Comparison of ENCODE assay signal across 36 mouse cellular contexts in genomic region chr10:87014391-87014965, GRCm38 (mm10). TPM values are rescaled to one million over a fixed set of nuclear protein-coding genes. Genes with fewer than 3 reads are reported as not detected.
A peak's percentile ranks its signal among the peaks of the same experiment; 100 is the strongest.
DNase-seq lines count a peak whose midpoint lies in the region; ATAC-seq lines count a peak whose summit lies in the region.
"Had no signal": no experiment of that assay in that cellular context is flagged by ENCODE, and none has a peak within 500 bp of the region (broad histone marks: within the 10 kb centered on the region; RNA-seq: fewer than 3 reads in every experiment).

No protein-coding gene starts in this region.

- H3K9ac ChIP-seq in kidney, embryonic 16.5 days (replicated peaks; ENCODE audit: low read length) = no peak overlapping the region
- no peak overlapping the region for H3K9ac ChIP-seq in lung, embryonic 15.5 days
- H3K9ac ChIP-seq: embryonic facial prominence, embryonic 15.5 days; forebrain, embryonic 12.5 days; forebrain, postnatal 0 days; heart, embryonic 15.5 days; limb, embryonic 12.5 days; liver, embryonic 13.5 days; neural tube, embryonic 15.5 days had no signal

- no peak overlapping the region for H3K4me3 ChIP-seq in kidney, embryonic 16.5 days (ENCODE audit: low read length)
- H3K4me3 ChIP-seq in lung, embryonic 15.5 days = no peak overlapping the region
- H3K4me3 ChIP-seq: embryonic facial prominence, embryonic 10.5 days; embryonic facial prominence, embryonic 15.5 days; forebrain, embryonic 12.5 days; heart, embryonic 15.5 days; layer of hippocampus, adult 2 months; left cerebral cortex, adult 2 months; limb, embryonic 12.5 days; liver, embryonic 13.5 days; neural tube, embryonic 15.5 days had no signal

- no peak overlapping the region for H3K4me2 ChIP-seq in kidney, embryonic 16.5 days (replicated peaks; ENCODE audit: low read depth, low read length)
- no peak overlapping the region for H3K4me2 ChIP-seq in lung, embryonic 15.5 days
- H3K4me2 ChIP-seq: embryonic facial prominence, embryonic 15.5 days; forebrain, embryonic 12.5 days; heart, embryonic 15.5 days; limb, embryonic 12.5 days; liver, embryonic 13.5 days; neural tube, embryonic 15.5 days had no signal

- H3K27me3 ChIP-seq in kidney, embryonic 16.5 days (ENCODE audit: insufficient read depth, low read length) = no peaks in the 10 kb centered on the region
- H3K27me3 ChIP-seq in lung, embryonic 15.5 days = no peaks in the 10 kb centered on the region
- H3K27me3 ChIP-seq: CH12.LX; embryonic facial prominence, embryonic 15.5 days; heart, embryonic 15.5 days; limb, embryonic 12.5 days; liver, embryonic 13.5 days; neural tube, embryonic 15.5 days had no signal

- H3K9me3 ChIP-seq in kidney, embryonic 16.5 days (ENCODE audit: low read length) = no peaks in the 10 kb centered on the region
- no peaks in the 10 kb centered on the region for H3K9me3 ChIP-seq in lung, embryonic 15.5 days
- H3K9me3 ChIP-seq: embryonic facial prominence, embryonic 10.5 days; embryonic facial prominence, embryonic 15.5 days; forebrain, embryonic 12.5 days; heart, embryonic 15.5 days; limb, embryonic 12.5 days; liver, embryonic 13.5 days; neural tube, embryonic 15.5 days had no signal

- 54% methylated on average over 7 of the region's 7 CpGs for WGBS in kidney, embryonic 16.5 days
- WGBS in lung, embryonic 15.5 days = 58% methylated on average over 7 of the region's 7 CpGs

- no peak overlapping the region for H3K27ac ChIP-seq in kidney, embryonic 16.5 days (ENCODE audit: low read length)
- 0 out of 2 replicates have a peak overlapping the region, but pooled peaks have one; percentile 41 for H3K27ac ChIP-seq in lung, embryonic 15.5 days
- H3K27ac ChIP-seq: embryonic facial prominence, embryonic 10.5 days; embryonic facial prominence, embryonic 15.5 days; forebrain, embryonic 12.5 days; heart, embryonic 15.5 days; layer of hippocampus, adult 2 months; left cerebral cortex, adult 2 months; limb, embryonic 12.5 days; liver, embryonic 13.5 days; neural tube, embryonic 15.5 days had no signal

- DNase-seq in adrenal gland, postnatal 10 days = peak; percentile 9
- no peak for DNase-seq in adrenal gland, adult (ENCODE audit: inconsistent age in 2 of 2, low spot score in 1 of 2)
- no peak for DNase-seq in kidney, postnatal 10 days
- no peak for DNase-seq in lung, adult 18-20 months
- DNase-seq: adrenal gland, adult 8-10 months; cerebellum, adult 8-10 months; cerebellum, postnatal 25 days; forebrain, postnatal 0 days; gastrocnemius, postnatal 10 days; kidney, adult 8-10 months; liver, embryonic 13.5 days; midbrain, embryonic 14.5 days; retina, postnatal 1 day; right cerebral cortex, postnatal 25 days; thymus, postnatal 14 days had no signal

- peaks cover 18% of the 10 kb centered on the region; the same call in 1 of the 2 replicates for H3K4me1 ChIP-seq in kidney, embryonic 16.5 days (ENCODE audit: insufficient read depth, low read length)
- H3K4me1 ChIP-seq in lung, embryonic 15.5 days = peaks cover 7% of the 10 kb centered on the region; the same call in 1 of the 2 replicates
- H3K4me1 ChIP-seq: limb, embryonic 12.5 days; liver, embryonic 13.5 days had no signal

- 0 out of 2 replicates have a peak, but pooled peaks have one; percentile 15 for ATAC-seq in kidney, embryonic 16.5 days (ENCODE audit: low FRiP score, low TSS enrichment)
- peak; percentile 67 for ATAC-seq in lung, embryonic 15.5 days (ENCODE audit: borderline replicate concordance, extremely low read depth, low FRiP score, low TSS enrichment)
- ATAC-seq in frontal cortex, adult (ENCODE audit: low TSS enrichment) = no peak
- ATAC-seq: activated CD4-positive, CD25-positive, alpha-beta regulatory T cell, adult 4 months; forebrain, postnatal 0 days; hindbrain, embryonic 16.5 days had no signal

- H3K36me3 ChIP-seq in kidney, embryonic 16.5 days (ENCODE audit: insufficient read depth, low read length) = no peaks in the 10 kb centered on the region
- no peaks in the 10 kb centered on the region for H3K36me3 ChIP-seq in lung, embryonic 15.5 days
- H3K36me3 ChIP-seq: embryonic facial prominence, embryonic 10.5 days; embryonic facial prominence, embryonic 15.5 days; forebrain, embryonic 12.5 days; heart, embryonic 15.5 days; limb, embryonic 12.5 days; liver, embryonic 13.5 days; neural tube, embryonic 15.5 days had no signal

RNA-seq across cellular contexts. Expression of gene Stab2, which starts 6.7 kb away (rescaled TPM):
- 10 to 100 TPM; 16.2 to 22.3 TPM for total RNA-seq in adrenal gland, postnatal 10 days (2021)
- polyA plus RNA-seq in kidney, embryonic 16.5 days (2015; fragmentation: Nextera tagmentation; extraction: Ambion mirVana) = 1.2 and 1.6 TPM in 2 replicates
- 5.0 and 6.2 TPM in 2 replicates for polyA plus RNA-seq in lung, embryonic 15.5 days (2015; fragmentation: Nextera tagmentation; extraction: Ambion mirVana)
- total RNA-seq: CH12.LX; monocyte, adult 5-6 weeks had no signal
- polyA plus RNA-seq: activated CD4-positive, CD25-positive, alpha-beta regulatory T cell, adult 4 months; forebrain, embryonic 12.5 days had no signal

RNA-seq across cellular contexts. Expression of gene 1700113H08Rik, which starts 43.4 kb away (rescaled TPM):
- total RNA-seq in adrenal gland, postnatal 10 days (2021) = under 1 TPM; 0.36 to 0.42 TPM
- not detected in 2 replicates for polyA plus RNA-seq in kidney, embryonic 16.5 days (2015; fragmentation: Nextera tagmentation; extraction: Ambion mirVana)
- not detected in 2 replicates for polyA plus RNA-seq in lung, embryonic 15.5 days (2015; fragmentation: Nextera tagmentation; extraction: Ambion mirVana)
- total RNA-seq: adrenal gland, adult 8-10 months; CH12.LX; ES-E14; forebrain, postnatal 0 days; heart, postnatal 25 days; layer of hippocampus, adult 2 months; layer of hippocampus, postnatal 14 days; left cerebral cortex, adult 2 months; left cerebral cortex, postnatal 25 days; monocyte, adult 5-6 weeks had no signal
- polyA plus RNA-seq: activated CD4-positive, CD25-positive, alpha-beta regulatory T cell, adult 4 months; C2C12; embryonic facial prominence, embryonic 10.5 days; embryonic facial prominence, embryonic 15.5 days; limb, embryonic 12.5 days; liver, embryonic 13.5 days; stomach, embryonic 16.5 days had no signal
